Mouse (Mus musculus) midbrain, postnatal 0 days (tissue): ENCODE results near the gene Rora. TPM values are rescaled to one million over a fixed set of nuclear protein-coding genes. Genes with fewer than 3 reads are reported as not detected.

ENCODE experiments used
- ATAC-seq: fragments of 200-750 bp; cut with Nextera tagmentation; 2 replicates; pipeline ENCODE4 v1.8.0; 2017; ENCODE audit warnings: moderate number of reproducible peaks, mild to moderate bottlenecking, moderate TSS enrichment, moderate library complexity; ENCODE audit not compliant: low FRiP score
- DNase-seq: peaks from one replicate; pipeline ENCODE4 v3.0.0-alpha.2; 2015; ENCODE audit warnings: low spot score
- H3K27ac ChIP-seq: fragments of 300-500 bp; sonication (generic); 2 replicates; pipeline ENCODE4 v1.5.1; 2014; ENCODE audit warnings: low read depth, mild to moderate bottlenecking, low read length, mixed read lengths
- H3K27me3 ChIP-seq: fragments of 300-500 bp; sonication (generic); 2 replicates; pipeline ENCODE4 v1.6.1; 2014; ENCODE audit warnings: low read length, control low read depth, mixed read lengths; ENCODE audit not compliant: insufficient read depth
- H3K36me3 ChIP-seq: fragments of 300-500 bp; sonication (generic); 2 replicates; pipeline ENCODE4 v1.6.1; 2014; ENCODE audit warnings: low read length, control low read depth, mixed read lengths; ENCODE audit not compliant: insufficient read depth
- H3K4me1 ChIP-seq: fragments of 300-500 bp; sonication (generic); 2 replicates; pipeline ENCODE4 v1.6.1; 2014; ENCODE audit warnings: mild to moderate bottlenecking, control low read depth, antibody characterized with exemption, low read length, mixed read lengths; ENCODE audit not compliant: insufficient read depth
- H3K4me2 ChIP-seq: fragments of 300-500 bp; sonication (generic); 2 replicates; pipeline ENCODE4 v1.6.1; 2014; ENCODE audit warnings: low read depth, mild to moderate bottlenecking, low read length, mixed read lengths; ENCODE audit not compliant: poor library complexity, severe bottlenecking
- H3K4me3 ChIP-seq: fragments of 300-500 bp; sonication (generic); 2 replicates; pipeline ENCODE4 v1.5.1; 2014; ENCODE audit warnings: low read depth, mild to moderate bottlenecking, low read length, moderate library complexity
- H3K9ac ChIP-seq: fragments of 300-500 bp; sonication (generic); replicated peaks from 2 replicates; pipeline ENCODE4 v1.6.1; 2014; ENCODE audit warnings: mild to moderate bottlenecking, low read length, moderate library complexity, mixed read lengths; ENCODE audit not compliant: poor library complexity, severe bottlenecking
- H3K9me3 ChIP-seq: fragments of 300-500 bp; sonication (generic); 2 replicates; pipeline ENCODE4 v1.6.1; 2016; ENCODE audit warnings: low read length, control low read depth
- CTCF ChIP-seq: IDR thresholded peaks from 2 replicates; pipeline ENCODE4 v1.5.1; 2016; ENCODE audit warnings: antibody characterized with exemption, mild to moderate bottlenecking
- WGBS: fragments of 180-500 bp; shearing (Covaris S2); extraction: QIAGEN DNeasy Blood & Tissue Kit; methylation state at CpG from one replicate; pipeline ENCODE4 v1.1.7; 2014; 5-methylcytosine and 5-hydroxymethylcytosine counted together
- polyA plus RNA-seq: library from polyadenylated mRNA; unstranded; fragments of >200 nt; fragmentation: Nextera tagmentation; extraction: Ambion mirVana; gene quantifications from 2 replicates; pipeline ENCODE4 v1.2.1, GENCODE M21; 2015
- total RNA-seq: library from RNA; depleted of rRNA; stranded (reverse); fragments of >200 nt; gene quantifications from 2 replicates; pipeline ENCODE4 v1.2.3, GENCODE M21; 2014

Gene Rora
- total and polyA plus RNA-seq, 2 experiments from 2014 or later: 28.2 to 49.6 TPM

GRCm38 (mm10) chr9:68916741-68917140, 263.2 kb downstream of the Rora start:
- H3K27ac ChIP-seq: no peak overlapping the region
- 83% methylated on average over 1 of the region's 1 CpGs for whole genome bisulfite sequencing
- ATAC-seq (no peak), DNase-seq (peak; percentile 81)
- no peak for TF ChIP-seq CTCF
- H3K4me2 ChIP-seq: no peak overlapping the region
- no peaks in the 10 kb centered on the region for H3K9me3 ChIP-seq
- no peaks in the 10 kb centered on the region for H3K4me1 ChIP-seq
- H3K9ac ChIP-seq: no peak overlapping the region
- no peak overlapping the region for H3K4me3 ChIP-seq
- H3K27me3 ChIP-seq: no peaks in the 10 kb centered on the region
- no peaks in the 10 kb centered on the region for H3K36me3 ChIP-seq

GRCm38 (mm10) chr9:68923128-68923601, 269.6 kb downstream of the Rora start:
- 56% methylated on average over 12 of the region's 12 CpGs for WGBS
- no peak overlapping the region for H3K4me3 ChIP-seq
- TF ChIP-seq CTCF: no peak

GRCm38 (mm10) chr9:68926406-68926805, 272.8 kb downstream of the Rora start:
- H3K27ac ChIP-seq: no peak overlapping the region
- H3K36me3 ChIP-seq: no peaks in the 10 kb centered on the region
- no peak overlapping the region for H3K4me2 ChIP-seq
- ATAC-seq (no peak), DNase-seq (no peak)
- no peak overlapping the region for H3K4me3 ChIP-seq
- H3K9ac ChIP-seq: no peak overlapping the region
- no peaks in the 10 kb centered on the region for H3K4me1 ChIP-seq
- 96% methylated on average over 6 of the region's 6 CpGs for WGBS
- TF ChIP-seq CTCF: no peak
- no peaks in the 10 kb centered on the region for H3K9me3 ChIP-seq
- no peaks in the 10 kb centered on the region for H3K27me3 ChIP-seq

More at GRCm38 (mm10) chr9:68923128-68923601, 269.6 kb downstream of the Rora start:
- no peaks in the 10 kb centered on the region for H3K9me3 ChIP-seq
- no peak overlapping the region for H3K9ac ChIP-seq
- H3K36me3 ChIP-seq: no peaks in the 10 kb centered on the region
- no peaks in the 10 kb centered on the region for H3K4me1 ChIP-seq
- no peak overlapping the region for H3K27ac ChIP-seq
- peak; percentile 50 for DNase-seq
- no peaks in the 10 kb centered on the region for H3K27me3 ChIP-seq
- 0 out of 2 replicates have a peak, but pooled peaks have one; percentile 34 for ATAC-seq
- no peak overlapping the region for H3K4me2 ChIP-seq

- no peak for ATAC-seq
- H3K36me3 ChIP-seq: no peaks in the 10 kb centered on the region
- H3K9me3 ChIP-seq: no peaks in the 10 kb centered on the region
- no peaks in the 10 kb centered on the region for H3K4me1 ChIP-seq
- no peak overlapping the region for H3K27ac ChIP-seq
- TF ChIP-seq CTCF: no peak
- no peak overlapping the region for H3K9ac ChIP-seq
- no peak overlapping the region for H3K4me3 ChIP-seq
- no peaks in the 10 kb centered on the region for H3K27me3 ChIP-seq
- H3K4me2 ChIP-seq: no peak overlapping the region
- no peak for DNase-seq
- WGBS: 69% methylated on average over 3 of the region's 3 CpGs
Observed at GRCm38 (mm10) chr9:68933159-68933558, 279.6 kb downstream of the Rora start.

- Histone ChIP-seq H3K27ac (no peak overlapping the region), H3K27me3 (no peaks in the 10 kb centered on the region), H3K9me3 (no peaks in the 10 kb centered on the region), H3K4me1 (no peaks in the 10 kb centered on the region), H3K4me3 (no peak overlapping the region), H3K9ac (no peak overlapping the region), H3K36me3 (no peaks in the 10 kb centered on the region), H3K4me2 (no peak overlapping the region)
- ATAC-seq: no peak
- WGBS: 59% methylated on average over 4 of the region's 4 CpGs
- no peak for DNase-seq
- TF ChIP-seq CTCF: no peak
Observed at GRCm38 (mm10) chr9:68934238-68934637, 280.7 kb downstream of the Rora start.

GRCm38 (mm10) chr9:68935611-68936010, 282.0 kb downstream of the Rora start:
- H3K4me3 ChIP-seq: no peak overlapping the region
- 96% methylated on average over 11 of the region's 11 CpGs for whole genome bisulfite sequencing
- no peak overlapping the region for H3K4me2 ChIP-seq
- H3K36me3 ChIP-seq: no peaks in the 10 kb centered on the region
- H3K27ac ChIP-seq: no peak overlapping the region
- H3K4me1 ChIP-seq: no peaks in the 10 kb centered on the region
- ATAC-seq: no peak
- DNase-seq: no peak
- no peak for TF ChIP-seq CTCF
- no peaks in the 10 kb centered on the region for H3K9me3 ChIP-seq
- H3K27me3 ChIP-seq: no peaks in the 10 kb centered on the region
- H3K9ac ChIP-seq: no peak overlapping the region
